Mouse (Mus musculus) lung, adult 2 months (tissue): ENCODE data around the gene Rpia. TPM values are rescaled to one million over a fixed set of nuclear protein-coding genes. Genes with fewer than 3 reads are reported as not detected.

Source experiments
- DNase-seq: peaks from one replicate; pipeline ENCODE4 v3.0.0; 2022
- H3K4me1 ChIP-seq: fragments of 200-500 bp; 2 replicates; pipeline ENCODE4 v1.6.1; 2011; ENCODE audit warnings: low read length; ENCODE audit not compliant: control insufficient read depth, insufficient read depth
- H3K4me3 ChIP-seq: fragments of 200-500 bp; replicated peaks from 2 replicates; pipeline ENCODE3; 2011; ENCODE audit warnings: low read depth, mild to moderate bottlenecking, control low read depth, low read length; ENCODE audit errors: extremely low read depth
- CTCF ChIP-seq: fragments of 200-500 bp; IDR thresholded peaks from 2 replicates; pipeline ENCODE4 v1.5.1; 2011; ENCODE audit warnings: mild to moderate bottlenecking, low read length, control low read depth; ENCODE audit not compliant: insufficient read depth
- POLR2A ChIP-seq: fragments of 200-500 bp; IDR thresholded peaks from 2 replicates; pipeline ENCODE4 v1.6.1; 2011; ENCODE audit warnings: low read depth, mild to moderate bottlenecking, control low read depth, low read length, borderline replicate concordance; ENCODE audit errors: extremely low read depth
- WGBS: fragments of 180-500 bp; shearing (Covaris S2); methylation state at CpG from one replicate; pipeline ENCODE4 v1.1.7; 2018; 5-methylcytosine and 5-hydroxymethylcytosine counted together
- polyA plus RNA-seq: library from polyadenylated mRNA; depleted of rRNA; stranded (reverse); fragments of >200 nt; gene quantifications from 2 replicates; pipeline ENCODE4 v1.2.3, GENCODE M21; 2012

The Rpia gene
- polyA plus RNA-seq, 1 experiment: 10.7 TPM

DNA sequence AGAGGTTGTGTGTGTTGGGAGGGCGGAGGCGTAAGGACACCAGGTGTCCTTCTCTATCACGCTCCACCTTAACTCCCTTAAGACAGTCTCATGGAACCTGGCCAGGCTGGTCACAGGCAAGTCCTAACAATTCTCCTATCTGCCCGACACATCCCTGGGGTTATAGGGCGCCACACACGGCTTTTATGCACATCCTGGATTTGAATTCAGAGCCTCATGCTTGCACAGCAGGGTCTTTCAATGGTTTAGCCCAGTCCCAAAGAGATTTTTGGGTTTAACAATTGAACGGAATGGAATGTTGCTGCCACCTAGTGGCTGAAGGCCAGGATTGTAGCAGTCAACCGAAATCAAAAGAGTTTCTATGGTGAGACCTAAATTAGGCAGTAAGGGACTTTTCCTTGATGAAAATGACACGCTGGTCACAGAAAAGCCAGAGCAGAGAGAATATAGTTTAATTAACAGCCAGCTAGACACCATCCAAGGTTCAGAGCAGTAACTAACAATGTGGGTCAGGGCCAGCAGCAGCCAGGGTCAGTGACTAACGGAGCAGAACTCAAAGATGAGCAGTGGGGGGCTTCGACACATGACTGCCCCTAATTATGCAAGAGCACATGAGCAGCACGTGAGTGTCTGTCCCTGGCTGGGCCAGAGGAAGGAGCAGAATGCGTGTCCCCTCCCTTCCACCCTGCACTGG is 13.9 kb upstream of the Rpia start:
- H3K4me3 ChIP-seq: no peak overlapping the region
- peak; percentile 66 for DNase-seq
- WGBS: 15% methylated on average over 13 of the region's 13 CpGs
- no peaks in the 10 kb centered on the region for H3K4me1 ChIP-seq
- TF ChIP-seq POLR2A (no peak), CTCF (no peak; the same call in 1 of the 2 replicates)

DNA sequence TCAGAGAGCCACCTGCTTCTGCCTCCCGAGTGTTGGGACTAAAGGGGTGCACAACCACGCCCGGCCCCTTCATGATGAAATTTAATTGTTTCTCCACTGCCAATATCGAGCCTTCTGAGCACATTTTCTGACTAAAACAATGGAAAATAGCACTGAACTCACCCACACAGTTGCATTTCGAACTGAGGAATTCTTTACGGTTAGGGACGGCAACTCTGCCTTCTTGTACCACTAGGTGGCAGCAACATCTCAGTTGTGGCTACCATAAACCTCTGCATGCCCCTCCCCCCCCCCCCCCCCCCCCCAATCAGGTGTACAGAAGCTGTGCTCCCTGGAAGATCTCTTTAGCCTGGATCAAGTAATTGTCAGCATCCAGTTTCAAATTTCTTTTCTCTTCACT is 13.2 kb upstream of the Rpia start:
- Histone ChIP-seq H3K4me1 (no peaks in the 10 kb centered on the region), H3K4me3 (no peak overlapping the region)
- WGBS: 13% methylated on average over 7 of the region's 7 CpGs
- no peak for TF ChIP-seq POLR2A
- peak; percentile 59 for TF ChIP-seq CTCF
- DNase-seq: peak; percentile 60

DNA sequence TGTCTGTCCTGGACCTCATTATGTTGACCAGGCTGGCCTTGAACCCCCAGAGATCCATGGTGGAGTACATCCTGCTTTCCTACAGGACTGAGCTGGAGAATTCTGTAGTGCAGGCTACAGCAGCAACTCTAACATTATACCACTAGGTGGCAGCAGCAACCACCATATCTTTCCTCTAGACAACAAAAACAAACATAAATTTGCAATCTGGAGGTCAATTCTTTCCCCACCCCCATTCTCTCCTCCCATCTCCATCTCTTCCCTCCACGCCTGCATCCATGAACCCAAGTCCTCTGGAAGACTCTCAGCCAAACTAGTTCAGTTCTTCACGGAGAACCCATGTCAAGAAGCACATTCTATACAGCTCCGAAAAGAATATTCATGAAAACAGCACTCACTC is 12.6 kb upstream of the Rpia start:
- no peak for TF ChIP-seq POLR2A
- TF ChIP-seq CTCF: peak; percentile 18; the same call in 1 of the 2 replicates
- WGBS: 33% methylated on average over 3 of the region's 3 CpGs
- Histone ChIP-seq H3K4me1 (no peaks in the 10 kb centered on the region), H3K4me3 (no peak overlapping the region)
- no peak for DNase-seq

DNA sequence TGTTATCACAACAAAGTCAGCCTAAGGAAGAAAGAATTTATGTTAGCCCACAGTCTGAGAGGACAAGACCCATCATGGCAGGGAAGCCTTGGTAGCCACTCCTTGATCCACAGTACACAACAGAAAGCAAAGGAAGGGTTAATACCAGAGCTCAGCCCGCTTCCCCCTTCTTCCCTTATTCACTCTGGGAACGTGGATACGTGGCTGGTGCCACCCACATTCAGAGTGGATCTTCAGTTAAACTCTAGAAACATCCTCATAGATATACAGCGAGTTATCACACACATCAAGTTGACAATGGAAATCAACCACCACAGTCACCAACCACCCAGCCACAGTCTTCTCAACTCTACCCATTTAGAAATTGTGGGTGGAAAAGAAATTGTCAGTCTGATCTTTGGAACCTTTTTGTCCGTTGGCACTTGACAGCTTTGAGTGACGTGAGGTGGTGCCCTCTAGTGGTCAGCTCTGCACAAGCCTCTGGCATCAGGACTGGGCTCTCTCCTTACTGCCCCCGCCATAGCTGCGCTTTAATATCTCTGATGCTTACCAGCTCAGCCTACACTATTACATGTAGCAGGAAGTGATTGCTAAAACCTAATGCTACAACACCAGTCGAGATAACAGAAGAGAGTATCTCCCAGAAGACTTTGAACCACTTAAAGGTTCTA is 5.7 kb upstream of the Rpia start:
- Histone ChIP-seq H3K4me3 (no peak overlapping the region), H3K4me1 (no peaks in the 10 kb centered on the region)
- 14% methylated on average over 9 of the region's 9 CpGs for WGBS
- DNase-seq: peak; percentile 69
- TF ChIP-seq CTCF (peak; percentile 95), POLR2A (no peak)

DNA sequence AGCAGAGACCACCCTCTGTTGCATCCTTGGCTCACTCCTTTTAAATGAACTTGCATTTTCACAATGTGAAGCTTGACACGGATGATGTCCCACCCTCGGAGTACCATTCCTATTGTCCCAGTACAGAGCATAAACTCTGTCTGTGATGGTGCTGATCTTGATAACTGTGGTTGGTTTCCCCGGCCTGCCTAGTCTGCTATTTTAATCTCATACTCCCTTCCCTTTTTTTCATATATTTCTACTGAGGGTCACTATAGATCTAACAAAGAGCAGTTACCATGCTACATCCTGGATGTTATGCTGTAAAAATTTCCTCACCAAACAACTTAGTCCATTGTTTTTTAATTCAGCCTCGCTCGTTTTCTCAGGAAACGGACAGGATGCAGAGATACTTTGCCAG is 4.9 kb upstream of the Rpia start:
- DNase-seq: no peak
- WGBS: 49% methylated on average over 6 of the region's 6 CpGs
- Histone ChIP-seq H3K4me1 (no peaks in the 10 kb centered on the region), H3K4me3 (no peak overlapping the region)
- no peak for TF ChIP-seq POLR2A
- TF ChIP-seq CTCF: no peak

DNA sequence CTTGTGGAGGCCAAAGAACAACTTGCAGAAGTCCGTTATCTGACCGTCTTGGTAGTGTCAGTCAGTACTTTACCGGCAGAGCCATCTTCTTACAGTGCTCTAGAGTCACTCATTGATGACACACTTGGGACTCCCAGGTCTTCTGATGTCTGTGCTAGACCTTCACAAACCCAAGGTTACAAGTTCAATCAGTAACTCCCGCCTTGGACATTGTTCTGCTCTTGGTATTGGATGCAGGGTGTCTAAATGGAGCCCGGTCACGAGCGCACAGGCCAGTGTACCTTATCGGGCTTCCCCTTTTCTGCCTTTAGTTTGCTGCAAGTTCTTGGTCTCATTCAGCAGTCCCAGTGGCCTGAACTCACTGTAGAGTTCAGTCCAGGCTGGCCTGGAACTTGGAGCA is 612 bp upstream of the Rpia start:
- TF ChIP-seq POLR2A (no peak), CTCF (no peak)
- no peak for DNase-seq
- Histone ChIP-seq H3K4me1 (no peaks in the 10 kb centered on the region; the same call in 1 of the 2 replicates), H3K4me3 (peak overlapping the region; percentile 15)
- 38% methylated on average over 8 of the region's 8 CpGs for WGBS

DNA sequence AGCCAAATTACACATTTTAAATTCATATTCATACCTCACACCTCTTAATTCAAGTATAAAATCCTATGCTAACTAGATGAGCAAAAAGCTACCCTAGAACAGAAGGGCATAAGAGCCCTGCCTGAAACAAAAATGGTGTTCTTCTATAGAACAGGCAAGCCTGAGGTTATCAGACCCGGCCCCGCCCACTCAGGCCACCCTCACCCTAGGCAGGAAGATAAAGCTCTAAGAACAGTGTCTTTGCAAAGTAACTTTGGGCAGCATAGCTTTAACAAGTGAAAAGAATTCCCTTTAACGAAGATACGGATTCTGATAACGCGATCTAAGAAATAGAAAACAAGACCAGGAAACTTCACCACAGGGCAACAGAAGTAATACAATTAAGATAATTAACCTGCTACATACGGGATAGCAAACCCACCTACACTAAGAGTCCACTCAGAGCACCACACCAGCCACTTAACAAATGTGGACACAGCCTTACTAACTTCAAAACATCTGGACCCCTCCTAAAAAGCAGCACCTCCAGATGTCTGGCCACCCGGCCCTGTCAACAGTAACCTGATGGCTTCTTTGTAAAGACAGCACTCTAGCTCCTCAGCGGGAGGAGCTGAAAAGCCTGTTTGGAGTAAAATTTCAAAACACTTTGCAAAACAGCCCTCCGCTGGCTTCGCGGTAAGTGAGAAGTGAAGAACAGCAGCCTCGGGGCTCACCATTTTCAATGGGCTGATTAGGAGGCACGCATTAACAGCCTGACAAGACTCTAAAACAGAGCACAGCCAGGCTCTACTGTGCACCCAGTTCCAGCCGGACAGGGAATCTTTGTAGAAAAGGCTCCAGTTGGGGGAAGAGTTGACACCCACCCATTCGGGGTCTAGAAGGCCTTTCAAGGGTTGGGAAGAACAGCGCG is 925 bp downstream of the Rpia start:
- Histone ChIP-seq H3K4me1 (no peaks in the 10 kb centered on the region; the same call in 1 of the 2 replicates), H3K4me3 (peak overlapping the region; percentile 79)
- WGBS: 3% methylated on average over 18 of the region's 18 CpGs
- TF ChIP-seq CTCF: no peak
- TF ChIP-seq POLR2A: no peak
- DNase-seq: no peak

DNA sequence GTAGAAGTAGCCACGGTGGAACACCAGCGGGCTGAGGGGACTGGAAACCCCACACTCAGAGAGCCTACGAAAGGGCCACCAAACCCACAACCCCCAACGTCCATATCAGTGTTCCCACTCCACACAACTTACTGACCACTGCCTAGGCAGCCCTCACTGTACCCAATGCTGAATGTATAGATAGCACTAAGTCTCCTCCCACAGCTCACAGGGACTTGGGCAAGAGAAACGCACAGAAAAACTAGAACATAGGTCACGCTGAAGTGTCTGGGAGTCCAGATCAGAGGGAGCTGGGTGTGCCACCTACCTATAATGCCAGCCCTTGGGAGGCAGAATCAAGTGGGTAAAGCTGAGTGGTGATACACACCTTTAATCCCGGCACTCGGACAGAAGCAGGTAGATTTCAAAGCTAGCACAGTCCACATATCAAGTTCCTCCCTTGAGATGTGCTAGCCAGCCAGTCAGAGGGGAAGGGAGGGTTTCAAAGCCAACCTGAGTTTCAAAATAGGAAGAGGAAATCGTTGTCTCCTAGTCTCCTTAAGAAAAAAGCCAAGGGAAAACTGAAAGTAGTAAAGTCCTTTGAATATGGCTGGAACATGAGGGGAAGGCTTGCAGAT is 1.9 kb downstream of the Rpia start:
- TF ChIP-seq CTCF: no peak
- no peak for TF ChIP-seq POLR2A
- H3K4me1 ChIP-seq: no peaks in the 10 kb centered on the region; the same call in 1 of the 2 replicates
- no peak overlapping the region for H3K4me3 ChIP-seq
- no peak for DNase-seq
- WGBS: 61% methylated on average over 9 of the region's 9 CpGs

DNA sequence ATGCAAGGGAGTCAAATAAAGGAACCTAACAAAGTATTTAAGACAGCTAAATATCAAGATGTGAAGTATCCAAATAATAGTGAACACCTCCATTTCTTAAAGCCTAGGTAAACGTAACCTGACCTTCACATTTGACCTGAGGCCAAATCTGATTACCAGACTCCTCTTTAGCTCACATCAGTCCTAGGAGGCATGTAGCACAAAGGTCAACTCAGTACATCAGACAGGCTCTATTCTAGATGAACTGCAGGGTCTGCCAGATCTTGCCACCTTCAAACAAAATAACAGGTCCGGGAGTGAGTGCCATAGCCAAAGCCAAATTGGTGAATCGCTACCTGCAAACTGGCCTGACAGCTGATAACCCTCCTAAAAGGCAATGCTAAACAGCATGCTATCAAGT is 2.9 kb downstream of the Rpia start:
- Histone ChIP-seq H3K4me3 (no peak overlapping the region), H3K4me1 (no peaks in the 10 kb centered on the region; the same call in 1 of the 2 replicates)
- no peak for DNase-seq
- WGBS: 90% methylated on average over 3 of the region's 3 CpGs
- TF ChIP-seq POLR2A (no peak), CTCF (no peak)
